Mouse (Mus musculus) heart, postnatal 36 days (tissue): ENCODE measurements at regions not wholly inside any gene's neighbourhood (a gene's known extent, or its start where the extent isn't known, plus 50 kb on each side); places are given as distances from the start of the nearest gene placed in this dataset.
"Not testable (repeated sequence)": the region's sequence is repeated elsewhere in the genome, so short reads cannot be mapped to it uniquely, and the experiment has no call there.

Experiments used
- DNase-seq, 2 experiments: peaks; one replicate each; pipeline ENCODE4 v3.0.0; 2021 to 2022
- intact Hi-C: fragments of 180-260 bp; cut with DNase I; formaldehyde crosslinking; loops from one replicate; pipeline ENCODE4 v1.15.1; 2025

DNA sequence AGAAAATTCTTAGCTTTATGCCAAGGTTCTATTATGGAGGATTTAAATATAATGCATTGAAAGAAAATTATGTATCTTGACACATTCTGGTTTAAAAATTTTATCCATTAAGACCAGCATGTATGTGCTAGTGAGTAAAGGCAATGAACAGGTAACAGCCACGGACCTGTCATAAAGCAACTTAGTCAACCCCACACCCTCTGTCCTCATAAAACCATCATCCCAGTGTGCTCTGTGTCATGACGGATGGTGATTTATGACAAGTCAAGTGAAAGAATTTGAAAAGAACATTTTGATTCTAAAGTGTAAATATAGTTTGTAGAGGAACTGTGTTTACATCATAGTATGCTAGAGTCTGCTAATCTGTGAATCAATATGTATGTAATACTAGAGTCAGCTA is 946.3 kb upstream of the Cypt12 start:
- no peak for DNase-seq
- intact Hi-C loops = no loop called here

DNA sequence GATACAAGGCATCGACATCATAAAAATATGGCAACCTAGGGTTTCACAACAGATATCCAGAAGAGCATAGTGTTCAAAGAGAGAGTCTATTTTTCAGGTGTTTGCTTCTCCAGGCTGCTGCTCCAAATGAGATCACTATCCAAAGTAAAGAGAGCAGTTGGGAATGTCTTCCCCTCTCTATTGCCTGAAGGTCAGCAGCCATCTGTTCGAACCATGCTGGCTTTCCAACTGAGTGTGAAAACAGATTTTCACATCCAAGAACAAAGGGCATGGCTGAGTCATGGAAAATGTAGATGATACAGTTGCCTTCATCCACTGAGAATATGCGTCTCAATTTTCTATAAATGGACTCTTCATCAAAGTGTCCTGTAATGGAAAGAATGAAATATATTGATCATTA is 945.1 kb upstream of the Cypt12 start:
- intact Hi-C loops = loop anchor here (1.0 kb wide), 1 partner anchor 10 kb away; no protein-coding TSS in a partner anchor
- DNase-seq = no peak

DNA sequence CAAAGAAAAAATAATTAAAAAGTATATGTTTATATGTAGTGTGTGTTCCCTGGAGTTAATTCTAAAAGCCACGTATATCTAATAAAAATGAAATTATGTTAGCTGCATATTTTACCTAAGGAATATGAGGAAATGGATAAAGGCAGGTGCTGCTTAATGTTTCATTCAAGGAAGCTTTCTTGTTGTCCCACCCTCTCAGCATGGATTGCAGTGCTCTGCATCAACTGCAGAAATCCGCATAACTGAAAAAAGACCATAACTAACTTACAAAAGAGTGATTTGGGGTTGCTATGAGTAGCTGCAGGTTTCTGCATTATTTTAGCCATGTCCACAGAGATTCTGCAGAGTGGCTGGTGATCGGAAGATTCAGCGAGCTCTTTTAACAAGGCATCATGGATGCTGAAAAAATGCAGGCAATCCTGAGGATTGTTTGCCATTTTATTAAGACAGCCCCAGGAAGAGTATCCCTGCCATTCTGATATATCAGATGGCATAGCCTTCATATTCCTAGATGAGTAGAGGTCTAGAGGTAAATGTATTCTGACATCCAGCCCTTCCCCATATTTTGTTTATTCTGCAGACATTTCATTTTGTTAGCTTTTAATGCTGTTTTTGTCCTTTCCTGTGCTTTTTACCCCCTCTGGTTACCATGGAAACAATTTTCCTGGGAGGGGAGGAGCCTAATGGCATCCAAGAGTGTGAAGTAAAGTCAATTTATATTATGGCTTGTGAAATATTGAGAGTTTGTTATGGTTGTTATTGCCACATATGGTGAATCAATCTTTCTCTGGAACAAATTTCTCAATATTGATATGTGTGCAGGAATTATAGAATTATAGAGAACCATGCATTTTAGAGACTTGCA is 933.8 kb upstream of the Cypt12 start:
- no peak for DNase-seq
- intact Hi-C loops = no loop called here

DNA sequence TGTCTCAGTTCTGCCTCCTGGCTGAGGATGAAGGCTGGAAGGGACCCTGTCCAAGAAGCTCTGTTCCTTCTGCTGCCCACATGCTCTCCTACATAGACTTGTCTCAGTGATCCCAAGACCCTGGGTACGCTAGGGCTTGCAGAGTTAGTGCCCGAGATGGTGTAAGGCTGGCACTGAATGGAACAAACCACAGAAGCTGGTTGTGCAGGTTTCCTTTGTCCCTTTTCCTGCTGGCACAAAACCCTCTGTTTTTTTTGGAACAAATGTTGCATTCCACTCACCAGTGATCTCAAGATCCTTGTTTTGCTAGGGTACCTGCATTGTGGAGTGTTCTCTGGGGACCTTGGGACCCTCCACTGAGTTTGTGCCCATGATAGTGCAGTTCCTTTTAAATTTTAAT is 897.4 kb upstream of the Cypt12 start:
- intact Hi-C loops = no loop called here
- no peak for DNase-seq

DNA sequence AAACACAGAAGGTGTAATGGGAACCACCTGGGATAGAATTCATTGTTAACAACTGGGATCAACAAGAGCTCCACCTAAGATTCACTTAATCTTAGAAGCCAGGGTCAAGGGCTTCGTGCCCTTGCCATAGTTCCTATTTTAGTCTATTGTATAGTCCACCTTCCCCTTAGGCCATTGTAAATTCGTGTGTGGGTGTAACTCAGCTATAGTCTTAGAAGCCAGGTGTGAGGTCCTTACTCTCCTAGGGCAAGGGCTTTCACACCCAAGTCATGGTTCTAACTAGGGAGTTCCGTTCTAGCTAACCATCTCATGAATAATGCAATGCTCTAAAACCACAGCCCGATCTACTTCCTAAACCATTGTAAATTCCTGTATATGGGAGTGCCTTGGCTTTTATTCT is 889.8 kb upstream of the Cypt12 start:
- intact Hi-C loops, DNase-seq: not testable (repeated sequence)

DNA sequence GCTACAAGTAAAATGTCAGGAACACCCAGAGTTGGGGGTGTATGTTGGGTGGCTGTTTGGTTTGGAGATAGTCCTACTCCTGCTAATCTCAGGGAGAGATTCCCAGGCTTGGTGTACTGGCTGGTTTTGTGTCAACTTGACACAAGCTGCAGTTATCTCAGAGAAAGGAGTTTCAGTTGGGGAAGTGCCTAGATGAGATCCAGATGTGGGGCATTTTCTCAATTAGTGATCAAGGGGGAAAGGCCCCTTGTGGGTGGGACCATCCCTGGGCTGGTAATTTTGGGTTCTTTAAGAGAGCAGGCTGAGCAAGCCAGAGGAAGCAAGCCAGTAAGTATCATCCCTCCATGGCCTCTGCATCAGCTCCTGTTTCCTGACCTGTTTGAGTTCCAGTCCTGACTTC is 841.9 kb upstream of the Cypt12 start:
- intact Hi-C loops, DNase-seq: not testable (repeated sequence)
